Mouse (Mus musculus): ENCODE measurements around the gene Insrr.

The Insrr gene

DNA sequence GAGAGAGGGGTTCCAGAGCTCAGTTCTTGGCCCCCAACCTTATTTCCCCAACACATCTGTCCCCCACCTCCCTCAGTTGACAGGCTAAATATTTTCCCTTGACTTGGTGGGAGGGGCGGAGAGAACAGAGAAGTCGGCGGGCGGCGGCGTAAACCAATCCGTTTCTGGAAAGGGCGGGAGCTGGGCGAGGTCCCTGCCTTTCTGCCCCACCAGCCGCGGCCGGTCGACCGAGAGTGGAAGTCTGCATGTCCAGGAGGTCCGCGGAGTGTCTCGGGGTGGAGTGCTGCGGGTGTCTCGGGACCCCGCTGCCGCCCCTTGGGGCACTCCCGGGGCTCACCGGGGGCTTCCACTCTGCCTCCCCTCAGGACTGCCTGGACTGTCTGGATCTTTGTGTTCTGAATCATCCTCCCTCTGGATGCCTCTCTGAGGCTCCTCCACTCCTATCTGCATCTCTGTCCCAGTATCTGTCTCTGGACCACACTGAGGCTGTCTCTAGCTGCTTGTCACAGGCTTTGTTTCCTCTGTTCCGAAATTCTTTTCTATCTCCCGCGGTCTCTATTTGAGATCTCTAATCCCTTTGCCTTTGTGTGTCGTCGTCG lies at the start of gene Insrr:
TSS of gene Insrr (plus strand) at position 216 of the 599 bp plus-strand sequence.
- 2% methylated on average over 29 of the region's 29 CpGs for whole genome bisulfite sequencing

DNA sequence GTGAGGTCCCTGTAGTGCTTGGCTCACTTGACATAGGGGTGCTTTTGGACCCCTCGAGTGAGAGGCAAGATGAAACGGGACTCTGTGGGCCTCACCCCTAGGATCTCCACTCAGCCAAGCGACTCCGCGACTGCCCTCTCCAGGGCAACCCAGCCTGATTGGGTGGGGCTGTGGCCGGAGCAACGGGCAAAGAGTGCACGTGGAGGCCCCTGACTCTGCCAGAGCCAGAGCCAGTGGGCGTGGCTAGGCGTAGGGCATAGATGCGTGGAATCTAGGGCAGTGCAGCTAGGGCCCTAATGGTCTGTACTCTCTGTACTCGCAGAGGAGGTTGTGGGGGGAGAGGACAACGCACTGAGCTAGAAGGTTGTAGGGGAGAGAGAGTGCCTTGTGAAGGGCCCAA lies 48.3 kb upstream of the Insrr start, which contains the start of gene Lrrc71:
TSS of gene Lrrc71 (minus strand) at position 195 of the 400 bp plus-strand sequence.
- WGBS, result 57% methylated on average over 13 of the region's 13 CpGs

DNA sequence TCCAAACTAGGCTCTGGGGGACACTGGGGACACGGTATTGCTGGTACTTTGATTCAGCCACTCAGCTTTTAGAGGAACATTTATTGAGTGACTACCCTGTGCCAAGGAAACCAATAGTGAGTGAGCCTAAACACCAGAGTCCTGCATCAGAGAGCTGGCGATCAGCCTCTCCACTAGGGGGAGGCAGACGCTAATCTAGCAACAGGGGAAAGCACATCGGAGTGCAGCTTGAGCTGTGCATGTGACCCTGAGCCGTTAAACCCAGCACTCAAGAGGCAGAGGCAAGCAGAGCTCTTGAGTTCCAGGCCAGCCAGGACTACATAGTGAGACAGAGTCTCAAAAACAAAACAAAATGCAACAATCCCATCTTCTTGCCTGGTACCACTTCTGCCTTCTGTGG lies 47.7 kb upstream of the Insrr start:
- WGBS, result 16% methylated on average over 5 of the region's 5 CpGs

DNA sequence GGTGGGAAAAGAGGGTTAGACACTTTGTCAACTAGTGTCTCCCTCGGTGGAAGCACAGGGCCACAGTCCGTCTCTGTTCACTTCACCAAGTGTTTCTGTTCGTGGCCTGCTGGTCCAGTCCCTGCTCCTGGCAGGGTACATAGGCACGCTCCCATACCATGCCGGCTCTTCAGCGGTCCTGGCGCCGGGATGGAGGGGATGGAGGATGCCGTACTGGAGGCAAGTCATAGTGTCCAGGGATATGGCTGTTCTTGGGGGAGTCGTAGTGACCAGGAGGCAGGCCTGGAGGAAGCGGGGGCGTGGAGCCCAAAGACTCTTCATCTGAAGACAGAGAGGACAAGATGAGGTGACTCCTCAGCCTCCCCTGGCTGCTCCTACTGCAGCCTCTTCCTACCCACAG lies 46.8 kb upstream of the Insrr start:
- WGBS, result 89% methylated on average over 12 of the region's 12 CpGs

DNA sequence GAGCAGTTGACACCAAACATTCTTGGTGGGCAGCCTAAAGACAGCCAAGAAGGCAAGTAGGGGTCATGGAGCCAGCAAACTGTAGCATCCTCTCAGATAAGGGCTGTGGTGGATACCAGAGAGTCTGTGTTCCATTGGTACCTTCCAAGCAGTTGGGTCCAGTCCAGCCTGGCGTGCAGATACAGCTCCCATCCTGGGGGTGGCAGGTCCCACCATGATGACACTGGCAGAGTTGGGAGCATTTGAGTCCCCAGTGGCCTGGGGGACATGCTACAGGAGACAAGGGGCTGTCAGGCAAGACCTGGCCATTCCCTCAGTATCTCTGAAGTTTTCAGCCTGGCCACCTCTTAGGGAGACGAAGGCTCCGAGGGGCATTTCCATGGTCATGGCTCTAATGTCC lies 44.2 kb upstream of the Insrr start:
- WGBS, result 92% methylated on average over 3 of the region's 3 CpGs

DNA sequence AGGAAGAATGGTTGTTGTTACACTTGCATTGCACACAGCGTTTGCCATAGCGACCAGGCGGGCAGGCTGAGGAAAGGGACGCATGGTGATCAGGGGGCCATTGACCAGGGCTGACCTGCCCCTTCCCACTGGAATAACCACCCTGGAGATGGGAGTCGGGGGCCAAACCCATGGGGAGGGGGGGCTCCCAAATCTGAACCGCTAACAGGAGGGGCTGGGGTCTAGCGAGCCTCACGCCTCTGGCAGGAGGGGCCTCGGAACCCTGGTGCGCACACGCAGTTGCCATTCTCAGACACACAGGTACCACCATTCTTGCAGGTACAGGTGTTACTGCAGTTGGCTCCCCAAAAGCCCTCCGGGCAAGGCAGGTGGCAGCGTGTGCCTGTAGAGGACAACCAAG lies 42.9 kb upstream of the Insrr start:
- WGBS, result 87% methylated on average over 13 of the region's 13 CpGs

GRCm38 (mm10) chr3:87755964-87756363 lies 40.8 kb upstream of the Insrr start:
- 5% methylated on average over 24 of the region's 24 CpGs for WGBS

DNA sequence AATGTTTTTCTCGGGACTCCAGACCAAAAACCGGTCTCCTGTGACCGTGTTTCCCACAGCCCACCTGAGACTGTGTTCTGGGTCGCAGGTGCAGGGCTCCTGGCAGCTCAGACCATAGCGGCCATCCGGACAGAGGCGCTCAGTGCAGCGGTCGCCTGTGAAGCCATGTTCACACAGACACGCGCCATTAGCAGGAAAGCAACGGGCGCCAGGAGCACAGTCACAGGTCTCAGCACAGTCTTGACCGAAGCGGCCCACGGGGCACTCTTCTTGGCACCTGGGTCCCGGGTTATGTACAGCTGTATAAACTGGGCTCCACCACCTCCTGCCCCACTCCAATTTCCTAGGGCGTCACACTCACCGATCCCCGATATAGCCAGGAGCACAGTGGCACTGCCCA lies 40.3 kb upstream of the Insrr start:
- WGBS, result 67% methylated on average over 20 of the region's 20 CpGs

DNA sequence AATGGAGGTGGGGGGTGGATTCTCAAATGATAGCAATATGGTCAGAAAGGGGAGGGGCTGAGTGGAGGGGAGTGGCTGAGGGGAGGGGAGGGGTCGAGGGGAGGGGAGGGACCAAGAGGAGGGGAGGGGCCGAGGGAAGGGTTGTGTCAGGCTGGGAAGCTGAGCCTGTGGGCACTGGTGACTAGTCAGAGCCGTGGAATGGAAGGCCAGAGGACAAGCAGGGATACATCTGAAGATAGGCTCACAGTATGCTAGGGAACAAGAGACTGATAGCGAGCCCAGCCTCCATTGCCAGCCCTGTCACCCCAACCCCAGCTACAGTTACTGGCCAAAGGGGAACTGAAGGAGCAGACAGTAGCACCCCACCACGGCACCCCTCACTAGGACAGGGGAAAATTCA lies 38.1 kb upstream of the Insrr start:
- 87% methylated on average over 3 of the region's 5 CpGs for WGBS

GRCm38 (mm10) chr3:87761408-87762375 lies 35.1 kb upstream of the Insrr start:
- WGBS, result 83% methylated on average over 20 of the region's 20 CpGs

- 59% methylated on average over 4 of the region's 4 CpGs for WGBS
Observed at GRCm38 (mm10) chr3:87763202-87763601, 33.5 kb upstream of the Insrr start.

GRCm38 (mm10) chr3:87763683-87764289 lies 33.0 kb upstream of the Insrr start:
- WGBS, result 20% methylated on average over 15 of the region's 15 CpGs

- 24% methylated on average over 10 of the region's 10 CpGs for WGBS
Observed at GRCm38 (mm10) chr3:87764506-87764905, 32.2 kb upstream of the Insrr start.

- WGBS, result 59% methylated on average over 10 of the region's 10 CpGs
Observed at GRCm38 (mm10) chr3:87765091-87765490, 31.7 kb upstream of the Insrr start.

GRCm38 (mm10) chr3:87765631-87766283 lies 31.0 kb upstream of the Insrr start:
- WGBS, result 74% methylated on average over 5 of the region's 5 CpGs

DNA sequence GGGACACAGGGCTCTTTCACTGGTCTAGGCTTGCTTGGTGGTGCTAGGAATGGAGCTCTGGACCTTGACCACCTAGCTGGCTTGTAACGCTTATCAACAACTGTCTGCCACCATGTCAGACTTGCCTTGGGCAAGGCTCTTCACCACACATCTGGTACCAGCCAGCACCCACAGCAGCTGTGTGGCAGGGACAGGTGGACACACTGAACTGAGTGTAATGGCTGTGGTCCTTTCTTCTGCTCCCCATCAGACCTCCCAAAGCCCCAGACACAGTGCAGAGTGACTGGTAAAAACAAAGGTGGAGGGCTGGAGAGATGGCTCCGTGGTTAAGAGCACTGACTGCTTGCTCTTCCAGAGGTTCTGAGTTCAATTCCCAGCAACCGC lies 30.5 kb upstream of the Insrr start:
- 81% methylated on average over 3 of the region's 3 CpGs for WGBS

DNA sequence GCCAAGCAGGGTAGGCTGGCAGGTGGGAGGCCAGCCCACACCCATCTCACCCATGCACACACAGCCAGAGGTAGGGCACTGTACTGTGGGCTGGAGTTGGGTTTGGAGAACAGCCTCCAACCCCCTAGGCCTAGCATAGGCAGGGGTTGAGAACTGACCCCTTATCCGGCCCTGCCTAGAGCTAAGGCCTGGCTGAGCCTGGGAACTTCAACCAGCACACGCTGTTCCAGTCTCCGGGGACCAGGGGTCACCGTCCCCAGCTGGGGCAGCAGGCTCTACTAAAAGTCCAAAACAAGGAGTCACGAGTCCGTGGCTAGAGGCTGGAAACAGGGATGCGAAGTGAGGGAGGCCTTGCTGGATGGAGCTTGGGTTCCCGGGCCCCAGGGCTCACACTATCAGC lies 29.0 kb upstream of the Insrr start:
- 83% methylated on average over 8 of the region's 8 CpGs for WGBS

GRCm38 (mm10) chr3:87768431-87768830 lies 28.3 kb upstream of the Insrr start:
- 61% methylated on average over 6 of the region's 6 CpGs for WGBS

- WGBS, result 3% methylated on average over 36 of the region's 37 CpGs
Observed at GRCm38 (mm10) chr3:87768844-87769243, 27.9 kb upstream of the Insrr start.

DNA sequence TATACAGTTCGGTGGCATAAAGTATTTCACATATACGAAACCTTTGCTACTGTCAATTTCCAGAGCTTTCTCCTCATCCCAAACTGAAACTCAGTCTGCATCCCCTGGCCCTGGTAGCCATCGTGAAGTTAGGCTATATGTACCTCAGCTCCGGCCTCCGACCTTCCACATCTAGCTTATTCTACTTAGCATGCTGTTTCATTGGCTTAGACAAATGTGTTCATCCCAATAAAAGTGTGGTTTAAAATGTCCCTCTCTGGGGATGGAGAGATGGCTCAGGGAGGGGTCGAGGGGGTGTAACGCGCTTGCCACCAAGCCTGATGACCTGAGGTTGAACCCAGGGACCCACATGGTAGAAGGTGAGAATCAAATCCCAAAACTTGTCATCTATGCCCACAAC lies 27.2 kb upstream of the Insrr start:
- WGBS, result 86% methylated on average over 8 of the region's 8 CpGs

DNA sequence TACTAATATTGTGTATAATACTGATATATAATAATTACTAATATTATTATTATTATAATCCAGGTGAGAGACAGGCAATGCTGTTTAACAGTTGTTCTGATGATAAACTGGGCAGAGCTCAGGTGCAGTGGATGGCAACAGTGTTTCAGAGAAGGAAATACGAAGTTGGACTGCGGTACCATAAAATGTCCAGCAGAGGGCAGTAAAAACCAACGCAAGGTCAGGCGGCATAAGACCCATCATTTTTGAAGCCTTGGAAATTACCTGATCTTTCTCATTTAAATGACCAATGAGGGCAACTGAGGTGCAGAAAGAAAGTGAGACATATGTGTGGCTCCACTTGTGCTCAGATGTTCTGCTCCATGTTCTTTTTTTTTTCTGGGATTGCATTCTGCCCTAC lies 26.5 kb upstream of the Insrr start:
- WGBS, result 3% methylated on average over 4 of the region's 4 CpGs

GRCm38 (mm10) chr3:87771088-87771487 lies 25.7 kb upstream of the Insrr start:
- 72% methylated on average over 6 of the region's 6 CpGs for WGBS

Data from cerebral cortex, adult 2 months (tissue).